Mouse (Mus musculus): Measurements from ENCODE around the gene Usp16. TPM values are rescaled to one million over a fixed set of nuclear protein-coding genes. Genes with fewer than 3 reads are reported as not detected.

Gene Usp16
- total and polyA plus RNA-seq, 3 experiments, result 80.9 to 149 (median 85.6) TPM

GRCm38 (mm10) chr16:87434266-87434665 lies 20.2 kb upstream of the Usp16 start:
- DNase-seq (ENCODE audit: extremely low read depth), result no peak
- Histone ChIP-seq H3K36me3 (replicated peaks in 1 of 2; ENCODE audit: control insufficient read depth in 1 of 2, insufficient read depth in 1 of 2, low read length in 1 of 2) (peaks cover 13 to 48% of the 10 kb centered on the region in 2 experiments), H3K4me2 (ENCODE audit: insufficient read depth, low read depth, poor library complexity, severe bottlenecking) (no peak overlapping the region), H3K79me2 (replicated peaks; ENCODE audit: control insufficient read depth, extremely low read depth, insufficient read depth, poor library complexity, severe bottlenecking) (peaks cover 29% of the 10 kb centered on the region), H3K27ac (ENCODE audit: insufficient read depth, low read depth) (no peak overlapping the region), H3K4me1 (ENCODE audit: control insufficient read depth in 1 of 2, insufficient read depth in 2 of 2) (peaks cover 0 to 42% of the 10 kb centered on the region in 2 experiments; a peak in 2 of 4 replicates), H3K4me3 (replicated peaks in 1 of 3; ENCODE audit: low read depth in 2 of 3, low read length in 2 of 3, poor library complexity in 1 of 3) (no peak overlapping the region), H3K9ac (ENCODE audit: insufficient read depth, low read depth) (no peak overlapping the region), H3K9me3 (replicated peaks; ENCODE audit: low read length) (no peaks in the 10 kb centered on the region), H3K27me3 (replicated peaks) (no peaks in the 10 kb centered on the region)
- dilution Hi-C loops (cut with MboI; ENCODE audit: extremely low pct_ligation_motif_present, extremely low pct_unique_long_range_greater_than_20kb, low sequenced_read_pairs) (no loop called here), in situ Hi-C loops (cut with MboI; ENCODE audit: low pct_ligation_motif_present, low pct_unique_long_range_greater_than_20kb, low sequenced_read_pairs) (no loop called here)
- no peak for TF ChIP-seq MAZ (IDR thresholded peaks at IDR 0.05; ENCODE audit: low read depth, low read length)
- no peak for TF ChIP-seq NRF1 (IDR thresholded peaks at IDR 0.05; ENCODE audit: low read depth, low read length)
- TF ChIP-seq ZNF384 (IDR thresholded peaks at IDR 0.05; ENCODE audit: low read depth, low read length), result no peak
- no peak for TF ChIP-seq HCFC1 (IDR thresholded peaks at IDR 0.05; ENCODE audit: low read depth, low read length)
- TF ChIP-seq JUN (IDR thresholded peaks at IDR 0.05; ENCODE audit: insufficient read depth, low read depth, low read length), result no peak
- no peak for TF ChIP-seq SIN3A (IDR thresholded peaks at IDR 0.05; ENCODE audit: low read length)
- TF ChIP-seq MXI1 (IDR thresholded peaks at IDR 0.05; ENCODE audit: low read depth, low read length), result no peak
- TF ChIP-seq TBP (conservative IDR thresholded peaks at IDR 0.05; ENCODE audit: low read depth, low read length), result no peak
- no peak for TF ChIP-seq CHD2 (IDR thresholded peaks at IDR 0.05; ENCODE audit: low read length)
- TF ChIP-seq KAT2A (IDR thresholded peaks at IDR 0.05; ENCODE audit: insufficient replicate concordance, low read length), result no peak
- no peak for TF ChIP-seq TCF12 (IDR thresholded peaks at IDR 0.05; ENCODE audit: low read depth, low read length)
- TF ChIP-seq MYC (IDR thresholded peaks at IDR 0.05; ENCODE audit: low read depth, low read length), result no peak
- TF ChIP-seq MEF2A (IDR thresholded peaks at IDR 0.05; ENCODE audit: borderline replicate concordance, low read depth, low read length), result no peak
- TF ChIP-seq BHLHE40 (IDR thresholded peaks at IDR 0.05; ENCODE audit: low read depth, low read length), result no peak
- TF ChIP-seq USF1 (IDR thresholded peaks at IDR 0.05; ENCODE audit: low read depth, low read length), result no peak
- no peak for TF ChIP-seq MAFK (IDR thresholded peaks at IDR 0.05; ENCODE audit: insufficient replicate concordance, low read length)
- TF ChIP-seq UBTF (IDR thresholded peaks at IDR 0.05; ENCODE audit: low read depth, low read length), result no peak
- no peak for TF ChIP-seq POLR2A (IDR thresholded peaks at IDR 0.05; ENCODE audit: low read depth, low read length)

GRCm38 (mm10) chr16:87434946-87435345 lies 19.6 kb upstream of the Usp16 start:
- DNase-seq (ENCODE audit: extremely low read depth), result no peak
- in situ Hi-C loops (cut with MboI; ENCODE audit: low pct_ligation_motif_present, low pct_unique_long_range_greater_than_20kb, low sequenced_read_pairs), result no loop called here

More at GRCm38 (mm10) chr16:87434946-87435345, 19.6 kb upstream of the Usp16 start:
- dilution Hi-C loops (cut with MboI; ENCODE audit: extremely low pct_ligation_motif_present, extremely low pct_unique_long_range_greater_than_20kb, low sequenced_read_pairs), result no loop called here
- H3K9me3 ChIP-seq (replicated peaks; ENCODE audit: low read length), result no peaks in the 10 kb centered on the region
- no peak overlapping the region for H3K4me3 ChIP-seq (replicated peaks in 1 of 3; ENCODE audit: low read depth in 2 of 3, low read length in 2 of 3, poor library complexity in 1 of 3)
- peaks cover 23% of the 10 kb centered on the region for H3K79me2 ChIP-seq (replicated peaks; ENCODE audit: control insufficient read depth, extremely low read depth, insufficient read depth, poor library complexity, severe bottlenecking)
- no peak overlapping the region for H3K27ac ChIP-seq (ENCODE audit: insufficient read depth, low read depth)
- no peaks in the 10 kb centered on the region for H3K27me3 ChIP-seq (replicated peaks)
- peaks cover 0 to 40% of the 10 kb centered on the region in 2 experiments; a peak in 2 of 4 replicates for H3K4me1 ChIP-seq (ENCODE audit: control insufficient read depth in 1 of 2, insufficient read depth in 2 of 2)
- no peak overlapping the region for H3K4me2 ChIP-seq (ENCODE audit: insufficient read depth, low read depth, poor library complexity, severe bottlenecking)
- H3K36me3 ChIP-seq (replicated peaks in 1 of 2; ENCODE audit: control insufficient read depth in 1 of 2, insufficient read depth in 1 of 2, low read length in 1 of 2), result peaks cover 13 to 42% of the 10 kb centered on the region in 2 experiments
- H3K9ac ChIP-seq (ENCODE audit: insufficient read depth, low read depth), result no peak overlapping the region
- TF ChIP-seq TBP (conservative IDR thresholded peaks at IDR 0.05; ENCODE audit: low read depth, low read length) (no peak), POLR2A (IDR thresholded peaks at IDR 0.05; ENCODE audit: low read depth, low read length) (no peak), ZKSCAN1 (IDR thresholded peaks at IDR 0.05; ENCODE audit: borderline replicate concordance, low read depth, low read length) (no peak), RCOR1 (conservative IDR thresholded peaks at IDR 0.05; ENCODE audit: low read depth, low read length) (no peak)
